Mouse (Mus musculus): ENCODE measurements at regions not wholly inside any gene's neighbourhood (a gene's known extent, or its start where the extent isn't known, plus 50 kb on each side); places are given as distances from the start of the nearest gene placed in this dataset.

- DNase-seq (ENCODE audit: low read depth, low spot score): no peak
Measured at GRCm38 (mm10) chr6:104402348-104402747, 90.2 kb upstream of the Cntn6 start.

GRCm38 (mm10) chr6:104403951-104404350 is 88.6 kb upstream of the Cntn6 start:
- DNase-seq (ENCODE audit: low read depth, low spot score): no peak

- no peak for DNase-seq (ENCODE audit: low read depth, low spot score)
Measured at GRCm38 (mm10) chr6:104420679-104421208, 71.8 kb upstream of the Cntn6 start.

GRCm38 (mm10) chr6:104437991-104438390 is 54.6 kb upstream of the Cntn6 start:
- peak; percentile 11 for DNase-seq (ENCODE audit: low read depth, low spot score)
